Mouse (Mus musculus) liver, adult 10 weeks (tissue): ENCODE results near the gene Syvn1. TPM values are rescaled to one million over a fixed set of nuclear protein-coding genes. Genes with fewer than 3 reads are reported as not detected.

ENCODE experiments used
- polyA plus RNA-seq: library from polyadenylated mRNA; stranded (reverse); fragments of 350-450 nt; fragmentation: Illumina TruSeq; extraction: RNeasy Lipid Tissue Mini Kit (QIAGEN cat#74804); gene quantifications from one replicate; pipeline ENCODE4 v1.2.3, GENCODE M21; 2014; ENCODE audit warnings: low read depth, low replicate concordance

The Syvn1 gene
- 2.7 TPM for polyA plus RNA-seq

DNA sequence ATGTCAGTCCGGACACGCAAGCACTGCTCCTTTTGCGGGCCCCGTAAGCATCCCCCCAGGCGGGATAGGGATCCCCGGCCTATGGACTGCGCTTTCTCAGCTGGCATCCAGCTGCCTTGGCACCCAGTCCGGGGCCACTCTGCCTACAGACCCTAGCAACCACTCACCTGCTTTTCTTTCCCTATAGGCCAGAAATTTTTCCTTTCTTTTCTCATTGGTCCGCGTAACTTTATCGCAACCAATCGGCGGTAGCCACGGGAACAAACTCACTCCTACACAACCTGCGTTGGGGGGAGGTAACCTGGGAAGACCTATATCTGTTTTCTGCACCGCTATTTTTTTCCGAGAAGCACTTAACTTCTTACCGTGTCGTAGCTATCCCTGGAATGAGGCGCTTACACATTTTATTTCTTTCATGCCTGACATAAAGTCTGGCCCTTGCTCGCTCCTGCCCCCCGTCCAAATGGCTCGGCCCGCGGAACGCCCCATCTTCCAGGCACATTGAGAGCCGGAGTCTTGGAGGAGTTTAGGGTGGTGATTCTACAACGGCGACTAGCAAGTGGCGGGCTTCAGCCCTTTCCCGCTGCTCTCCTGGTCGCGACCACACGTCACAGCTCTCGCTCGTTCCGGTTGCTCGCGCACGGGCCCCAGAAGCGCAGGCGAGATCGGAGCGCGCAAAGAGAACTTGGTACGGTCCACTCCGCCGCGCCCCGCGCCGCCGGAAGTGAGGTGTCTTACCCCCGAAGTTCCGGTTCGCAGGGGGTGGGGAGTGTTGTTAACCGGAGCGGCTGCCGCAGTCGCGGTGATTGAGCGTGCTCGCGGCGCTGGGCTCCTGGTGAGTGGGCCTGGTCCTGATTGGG, at the start of gene Syvn1:
Syvn1 (plus strand) TSS at position 283 of the 860 bp plus-strand sequence.

DNA sequence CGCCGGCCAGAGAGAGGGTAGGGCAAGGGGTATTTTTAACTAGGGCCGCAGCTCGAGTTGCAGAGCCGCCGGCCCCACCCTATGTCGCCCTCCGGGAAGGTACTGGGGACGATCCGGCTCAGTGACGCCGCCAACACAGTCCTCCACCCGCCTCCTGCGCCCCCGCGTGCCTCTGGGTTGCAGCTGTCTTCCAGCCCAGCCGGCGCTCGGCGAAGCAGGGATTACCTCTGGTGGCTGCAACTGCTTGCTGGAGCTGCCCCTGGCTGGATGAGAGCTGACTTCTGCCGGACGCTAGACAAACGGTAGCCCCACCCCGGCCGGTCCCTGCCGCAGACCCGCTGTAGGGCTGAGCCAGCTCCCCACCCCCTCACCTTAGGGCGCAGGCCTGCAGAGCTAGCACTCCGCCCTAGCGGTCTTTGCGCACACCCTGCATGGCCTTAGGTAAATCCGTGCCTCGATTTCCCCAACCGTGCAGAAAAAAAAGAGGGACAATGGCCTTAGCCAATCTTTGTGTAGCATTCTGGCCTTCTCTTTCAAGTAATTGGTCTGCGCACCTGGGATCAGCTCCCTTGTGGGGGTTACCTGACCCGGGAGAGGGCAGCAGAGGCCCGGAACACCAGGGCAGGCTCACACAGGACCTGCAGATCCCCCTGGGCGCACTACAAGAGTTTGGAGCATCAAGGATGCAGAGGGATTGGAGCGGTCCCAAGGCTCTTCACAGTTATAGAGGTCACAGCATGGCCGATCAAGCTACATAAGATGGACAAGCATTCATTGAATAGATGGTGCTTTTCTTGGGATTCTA, 30.7 kb upstream of the Syvn1 start, which contains the start of gene Capn1:
Capn1 (minus strand) TSS at position 387 of the 805 bp plus-strand sequence.

DNA sequence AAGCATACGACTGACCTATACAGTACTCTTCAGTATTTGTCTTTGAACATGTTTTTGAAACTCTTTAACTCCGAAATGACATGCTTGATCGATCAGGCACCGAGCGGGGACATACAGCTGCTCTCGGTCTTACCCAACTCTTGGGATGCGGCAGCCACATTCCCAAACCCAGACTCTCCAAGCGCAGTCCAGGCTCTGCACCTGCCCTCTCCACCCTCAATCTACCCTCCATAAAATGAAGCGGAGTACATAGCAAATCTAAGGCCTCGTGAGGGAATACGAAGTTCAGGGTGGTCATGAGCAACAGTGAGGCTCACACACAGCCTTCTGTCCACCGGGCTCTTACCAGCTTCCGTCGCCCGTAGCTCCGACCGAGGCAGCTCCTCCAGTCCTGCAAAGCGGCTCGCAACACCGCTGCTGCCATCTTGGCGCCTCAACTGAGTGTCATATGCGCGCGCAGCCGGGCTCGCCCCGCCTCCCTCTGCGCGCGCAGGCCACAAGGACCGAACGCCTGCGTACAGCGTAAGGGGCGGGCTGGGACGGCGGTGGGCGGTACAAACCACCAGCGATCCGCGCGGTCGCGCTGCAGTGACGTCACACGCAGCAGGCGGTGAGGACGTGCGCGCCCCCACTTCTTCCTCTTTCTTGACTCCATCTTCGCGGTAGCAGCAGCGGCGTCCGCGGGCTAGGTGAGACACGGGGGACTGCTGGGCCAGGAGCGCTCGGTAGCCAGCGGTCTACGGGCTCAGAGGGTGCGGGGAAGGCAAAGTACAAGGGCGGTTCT, 11.1 kb downstream of the Syvn1 start, which contains the start of the genes Mrpl49 and Fau:
Mrpl49 (minus strand) TSS at position 473 of the 784 bp plus-strand sequence.
Fau (plus strand) TSS at position 532 of the 784 bp plus-strand sequence.

DNA sequence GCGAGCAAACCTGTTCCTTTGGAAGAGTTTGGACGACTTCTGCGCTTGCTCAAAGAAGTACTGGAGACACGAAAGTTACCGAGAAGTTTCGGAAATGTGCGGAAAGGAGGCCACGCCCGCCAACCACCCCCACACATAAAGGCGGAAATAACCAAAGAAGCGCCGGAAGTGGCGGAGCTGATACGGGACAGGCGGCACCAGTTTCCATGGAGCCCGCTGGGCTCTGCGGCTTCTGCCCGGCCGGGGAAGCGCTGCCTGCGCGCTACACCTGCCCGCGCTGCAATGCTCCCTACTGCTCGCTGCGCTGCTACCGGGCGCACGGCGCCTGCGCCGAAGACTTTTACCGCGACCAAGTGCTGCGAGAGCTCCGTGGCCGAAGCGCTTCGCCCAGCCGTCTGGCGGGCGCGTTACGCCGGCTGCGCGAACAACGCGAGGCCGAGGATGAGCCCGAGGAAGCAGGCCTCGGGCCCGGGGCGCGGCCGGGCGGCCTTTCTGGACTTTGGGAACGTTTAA, 14.7 kb downstream of the Syvn1 start, which contains the start of gene Znhit2:
Znhit2 (plus strand) TSS at position 172 of the 513 bp plus-strand sequence.

DNA sequence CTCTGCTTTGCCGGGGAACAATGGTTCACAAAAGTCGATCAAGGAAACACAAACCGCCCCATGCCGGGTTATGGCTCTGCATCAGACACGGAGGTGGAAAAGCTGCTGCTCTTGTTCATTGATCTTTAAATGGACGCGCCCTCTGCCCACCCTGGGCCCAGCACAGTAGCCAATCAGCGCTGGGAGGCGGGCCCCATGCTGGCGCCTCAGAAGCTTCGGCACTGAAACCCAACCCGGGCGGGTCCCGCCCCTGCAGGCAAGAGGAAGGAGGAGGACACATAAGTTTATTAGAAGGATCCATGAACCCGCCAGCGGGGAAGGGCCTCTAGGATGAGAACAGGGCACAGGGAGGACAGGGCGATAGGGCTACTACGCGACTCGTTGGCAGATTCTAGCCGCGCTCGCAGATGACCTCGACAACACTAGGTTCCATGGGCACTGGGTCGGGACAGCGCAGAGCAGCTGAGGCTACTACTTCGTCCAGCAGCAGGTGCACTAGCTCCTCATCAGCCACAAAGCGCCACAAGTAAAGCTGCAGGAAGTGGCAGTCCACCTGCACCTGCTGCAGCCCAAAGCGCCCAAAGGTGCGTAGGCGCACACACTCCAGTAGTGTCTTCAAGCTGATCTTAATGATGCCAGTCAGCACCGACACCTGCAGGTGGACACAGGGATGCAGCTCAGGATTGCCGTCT, 21.5 kb downstream of the Syvn1 start, which contains the start of gene Tm7sf2:
Tm7sf2 (minus strand) TSS at position 650 of the 692 bp plus-strand sequence.

DNA sequence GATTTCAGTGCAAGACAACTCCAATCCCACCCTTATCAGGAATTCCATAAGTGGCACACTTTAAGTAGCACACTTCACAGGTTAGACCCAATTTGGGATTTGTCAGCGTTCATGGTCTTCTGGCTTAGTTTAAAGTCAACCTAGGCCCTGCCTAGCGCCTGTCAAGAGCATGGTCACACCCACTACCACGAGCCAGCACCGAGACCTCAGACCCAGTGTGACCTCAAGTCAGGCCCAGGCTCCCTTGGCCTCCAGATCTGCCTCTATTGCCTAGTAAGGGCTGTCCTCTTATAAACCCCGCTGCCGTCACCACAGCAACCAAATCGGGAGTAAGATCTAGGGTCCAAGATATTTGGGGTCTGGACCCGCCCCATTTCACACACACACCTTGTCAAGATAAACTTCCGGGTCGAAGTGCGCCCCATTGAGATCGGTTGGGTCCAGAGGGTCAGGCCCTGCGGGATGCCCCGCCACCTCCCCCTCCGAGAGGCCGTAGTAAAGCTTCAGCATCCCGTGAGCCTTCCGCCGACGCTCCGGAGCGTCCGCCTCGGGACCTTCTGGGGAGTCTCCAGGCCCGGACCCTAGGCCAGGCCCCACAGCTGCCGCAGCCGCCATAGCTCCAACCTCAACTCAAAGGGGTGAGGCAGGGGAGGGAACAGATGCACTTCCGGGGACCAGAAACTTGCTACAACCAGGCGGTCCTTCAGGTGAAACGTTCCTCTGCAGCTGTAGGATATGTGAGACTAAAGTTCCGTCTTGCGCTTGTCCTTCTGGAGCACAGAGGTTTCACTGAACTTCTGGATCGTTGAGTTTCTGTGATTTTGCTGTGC, 30.4 kb downstream of the Syvn1 start, which contains the start of gene Vps51:
Vps51 (minus strand) TSS at position 668 of the 830 bp plus-strand sequence.

DNA sequence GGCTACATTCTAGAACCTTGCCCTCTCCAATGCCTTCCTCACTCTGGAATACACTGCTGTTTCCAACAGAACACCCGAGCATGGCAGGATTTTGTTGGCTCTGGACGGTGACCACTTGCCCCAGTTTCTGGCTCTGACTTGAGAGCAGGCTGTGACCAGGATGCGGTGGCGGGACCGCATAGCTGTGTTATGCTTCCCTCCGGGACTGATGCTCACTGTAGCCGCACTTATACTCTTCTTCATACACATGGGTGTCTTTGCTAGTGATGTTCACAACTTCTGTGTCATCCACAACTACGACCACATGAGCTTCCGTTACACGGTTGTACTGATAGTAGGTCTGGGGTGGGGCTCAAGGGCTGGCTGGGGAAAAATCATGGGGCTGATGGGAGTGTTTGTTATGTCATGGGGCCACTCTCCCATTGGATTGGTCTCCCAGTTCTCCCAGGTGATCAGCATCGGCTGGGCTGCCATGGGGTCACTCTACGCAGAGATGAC, 33.7 kb downstream of the Syvn1 start, which contains the start of gene Tmem262:
Tmem262 (plus strand) TSS at position 51 of the 498 bp plus-strand sequence.

DNA sequence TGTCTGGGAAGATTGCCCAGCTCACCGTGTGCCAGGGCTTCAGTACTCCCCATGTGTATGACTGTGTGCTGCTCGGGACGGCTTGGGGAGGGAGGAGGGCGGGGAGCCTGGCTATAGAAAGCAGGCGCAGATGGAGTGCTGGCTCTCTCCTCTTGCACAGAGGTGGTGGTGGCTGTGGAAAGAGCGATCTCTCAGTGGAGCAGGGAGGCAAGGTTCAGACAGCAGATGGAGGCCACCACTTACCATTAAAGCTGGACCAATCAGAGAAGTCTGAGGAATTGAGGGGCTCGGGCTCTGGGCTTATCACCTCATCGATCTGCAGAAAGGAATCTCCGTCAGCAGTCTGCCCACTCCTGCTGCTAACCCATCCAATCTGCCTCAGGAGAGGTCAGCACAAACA, 35.8 kb downstream of the Syvn1 start, which contains the start of gene Gm28374:
Gm28374 (minus strand) TSS at position 101 of the 400 bp plus-strand sequence.

DNA sequence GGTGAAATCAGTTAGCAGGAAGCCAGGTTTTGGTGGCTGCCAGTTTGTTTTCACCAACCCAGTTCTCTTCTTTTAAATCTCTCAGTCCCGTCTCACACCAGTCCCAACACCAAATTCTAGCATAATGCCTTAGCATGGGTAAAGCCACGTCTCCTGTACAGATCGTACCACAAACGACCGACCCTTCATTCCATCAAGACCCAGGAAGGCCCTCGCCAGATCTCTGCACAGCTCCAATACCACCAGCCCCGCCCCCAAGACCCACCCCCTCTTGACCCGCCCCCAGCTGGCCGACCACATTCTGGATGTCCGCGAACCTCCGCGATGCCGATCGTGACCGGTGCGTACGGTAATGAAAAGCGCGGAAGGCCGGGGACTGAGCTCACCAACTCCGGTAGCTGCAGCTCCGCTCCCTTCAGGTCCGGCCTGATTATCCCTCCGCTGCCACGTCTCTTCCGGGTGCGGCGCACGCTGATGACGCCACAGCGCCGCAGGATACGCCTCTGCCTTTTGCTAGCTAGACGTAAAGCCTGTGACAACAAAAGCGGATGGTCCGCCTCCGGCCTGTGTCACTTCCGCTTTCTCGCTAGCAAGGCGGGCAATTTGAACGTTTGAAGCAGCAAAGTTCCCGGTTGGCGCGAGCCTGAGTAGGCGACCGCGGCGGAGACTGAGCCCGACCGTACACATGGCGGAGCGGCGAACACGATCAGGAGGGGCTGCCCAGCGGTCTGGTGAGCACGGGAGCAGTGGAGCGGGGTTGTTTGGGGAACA, 38.3 kb downstream of the Syvn1 start, which contains the start of the genes Zfpl1 and Cdca5:
Zfpl1 (minus strand) TSS at position 479 of the 771 bp plus-strand sequence.
Cdca5 (plus strand) TSS at position 506 of the 771 bp plus-strand sequence.

DNA sequence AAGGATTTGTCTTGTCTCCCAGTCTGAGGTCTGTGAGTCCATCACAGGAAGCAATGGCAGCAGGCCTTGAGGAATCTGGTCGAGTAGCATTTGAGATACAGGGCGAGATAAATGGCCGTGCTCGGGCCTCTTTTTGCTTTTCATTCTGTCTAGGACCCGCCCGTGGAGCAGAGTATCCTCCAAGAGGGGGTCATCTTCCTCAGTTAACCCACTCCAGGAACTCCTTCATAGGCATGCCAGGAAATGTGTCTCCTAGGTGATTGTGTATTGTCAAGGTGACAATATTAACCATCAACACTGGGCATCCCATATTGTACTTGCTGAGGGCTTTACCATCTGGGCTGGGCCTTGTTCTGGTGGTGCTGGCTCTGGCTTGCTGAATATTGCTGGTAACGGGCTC, 47.7 kb downstream of the Syvn1 start, which contains the start of gene AC131692.1:
AC131692.1 (plus strand) TSS at position 301 of the 400 bp plus-strand sequence.

Other genes starting within 250 kb of the Syvn1 start
- gene Frmd8, start 171.3 kb upstream of the Syvn1 start, polyA plus RNA-seq = 1.5 TPM
- 7.7 TPM for gene Slc25a45, start 168.8 kb upstream of the Syvn1 start, polyA plus RNA-seq
- not detected for gene Tigd3, start 152.4 kb upstream of the Syvn1 start, polyA plus RNA-seq
- gene Dpf2, start 133.6 kb upstream of the Syvn1 start, polyA plus RNA-seq = 7.4 TPM
- 0.56 TPM for gene Cdc42ep2, start 121.8 kb upstream of the Syvn1 start, polyA plus RNA-seq
- 2.9 TPM for gene Pola2, start 82.4 kb upstream of the Syvn1 start, polyA plus RNA-seq
- gene Slc22a20, start 60.4 kb upstream of the Syvn1 start, polyA plus RNA-seq = not detected
- gene Capn1, start 30.7 kb upstream of the Syvn1 start, polyA plus RNA-seq = 0.82 TPM
- 28.1 TPM for gene Mrpl49, start 11.2 kb downstream of the Syvn1 start, polyA plus RNA-seq
- gene Fau, start 11.3 kb downstream of the Syvn1 start, polyA plus RNA-seq = 75.1 TPM
- not detected for gene Znhit2, start 14.6 kb downstream of the Syvn1 start, polyA plus RNA-seq
- 28.5 TPM for gene Tm7sf2, start 21.8 kb downstream of the Syvn1 start, polyA plus RNA-seq
- gene Vps51, start 30.7 kb downstream of the Syvn1 start, polyA plus RNA-seq = 4.6 TPM
- not detected for gene Tmem262, start 33.5 kb downstream of the Syvn1 start, polyA plus RNA-seq
- not detected for gene Gm28374, start 35.7 kb downstream of the Syvn1 start, polyA plus RNA-seq
- 1.1 TPM for gene Zfpl1, start 38.4 kb downstream of the Syvn1 start, polyA plus RNA-seq
- not detected for gene Cdca5, start 38.4 kb downstream of the Syvn1 start, polyA plus RNA-seq
- not detected for gene AC131692.1, start 47.8 kb downstream of the Syvn1 start, polyA plus RNA-seq
- gene Naaladl1, start 59.2 kb downstream of the Syvn1 start, polyA plus RNA-seq = not detected
- 1.0 TPM for gene Sac3d1, start 72.1 kb downstream of the Syvn1 start, polyA plus RNA-seq
- 2.6 TPM for gene Snx15, start 81.7 kb downstream of the Syvn1 start, polyA plus RNA-seq
- not detected for gene Batf2, start 94.4 kb downstream of the Syvn1 start, polyA plus RNA-seq
- gene Arl2, start 95.0 kb downstream of the Syvn1 start, polyA plus RNA-seq = 0.98 TPM
- gene Majin, start 137.8 kb downstream of the Syvn1 start, polyA plus RNA-seq = not detected
- not detected for gene Gpha2, start 179.8 kb downstream of the Syvn1 start, polyA plus RNA-seq
- 0.93 TPM for gene Ppp2r5b, start 189.3 kb downstream of the Syvn1 start, polyA plus RNA-seq
- 0.79 TPM for gene Atg2a, start 195.1 kb downstream of the Syvn1 start, polyA plus RNA-seq
- gene Ehd1, start 230.1 kb downstream of the Syvn1 start, polyA plus RNA-seq = 4.2 TPM